Mouse (Mus musculus) MEL (cell line): ENCODE results near the gene Synpo2. TPM values are rescaled to one million over a fixed set of nuclear protein-coding genes. Genes with fewer than 3 reads are reported as not detected.

Experiments
- DNase-seq: peaks from one replicate; pipeline ENCODE4 v3.0.0; 2011; ENCODE audit warnings: low read depth, low spot score
- H3K27ac ChIP-seq: 2 replicates; pipeline ENCODE4 v1.5.1; 2012; ENCODE audit warnings: low read depth, mild to moderate bottlenecking, control low read depth, low read length, moderate library complexity; ENCODE audit not compliant: control insufficient read depth
- H3K27me3 ChIP-seq, 2 experiments: fragments of 150-350 bp in 1 of 2; sonication (generic) in 1 of 2; 2 replicates each; pipeline ENCODE4 v1.6.1; 2012; ENCODE audit warnings: low read length in 2 of 2, mild to moderate bottlenecking in 2 of 2, improper control_type of control experiment in 1 of 2, moderate library complexity in 1 of 2; ENCODE audit not compliant: insufficient read depth in 2 of 2, control insufficient read depth in 1 of 2
- H3K36me3 ChIP-seq, 2 experiments: 2 replicates each; pipeline ENCODE4 v1.6.1; 2012 to 2014; ENCODE audit warnings: low read length in 2 of 2, improper control_type of control experiment in 1 of 2, inconsistent platforms in 1 of 2, mild to moderate bottlenecking in 1 of 2; ENCODE audit not compliant: insufficient read depth in 2 of 2, control insufficient read depth in 1 of 2
- H3K4me1 ChIP-seq, 2 experiments: fragments of 150-350 bp in 1 of 2; sonication (generic) in 1 of 2; 2 replicates each; pipeline ENCODE4 v1.6.1; 2012; ENCODE audit warnings: low read length in 2 of 2, improper control_type of control experiment in 1 of 2, mild to moderate bottlenecking in 1 of 2; ENCODE audit not compliant: insufficient read depth in 2 of 2, control insufficient read depth in 1 of 2
- H3K4me3 ChIP-seq, 2 experiments: fragments of 150-350 bp in 1 of 2; sonication (generic) in 1 of 2; 2 replicates each; pipeline ENCODE4 v1.5.1; 2012; ENCODE audit warnings: low read depth in 2 of 2, low read length in 2 of 2, mild to moderate bottlenecking in 2 of 2, moderate library complexity in 2 of 2, control low read depth in 1 of 2, improper control_type of control experiment in 1 of 2; ENCODE audit not compliant: control insufficient read depth in 1 of 2, insufficient read depth in 1 of 2
- H3K79me2 ChIP-seq: 2 replicates; pipeline ENCODE4 v1.6.1; 2012; ENCODE audit warnings: mild to moderate bottlenecking, low read length, moderate library complexity; ENCODE audit not compliant: control insufficient read depth, poor library complexity, insufficient read depth
- H3K9ac ChIP-seq: 2 replicates; pipeline ENCODE4 v1.6.1; 2012; ENCODE audit warnings: low read depth, mild to moderate bottlenecking, control low read depth, low read length, moderate library complexity; ENCODE audit not compliant: control insufficient read depth, poor library complexity, severe bottlenecking
- H3K9me3 ChIP-seq: fragments of 150-350 bp; sonication (generic); replicated peaks from 2 replicates; pipeline ENCODE4 v1.6.1; 2012; ENCODE audit warnings: mild to moderate bottlenecking, low read length, improper control_type of control experiment, moderate library complexity; ENCODE audit not compliant: insufficient read depth
- BHLHE40 ChIP-seq: IDR thresholded peaks from 2 replicates; pipeline ENCODE4 v1.6.1; 2012; ENCODE audit warnings: low read depth, mild to moderate bottlenecking, inconsistent platforms, low read length, improper control_type of control experiment, borderline replicate concordance
- CHD1 ChIP-seq: IDR thresholded peaks from 2 replicates; pipeline ENCODE4 v1.6.1; 2012; ENCODE audit warnings: low read depth, mild to moderate bottlenecking, inconsistent platforms, low read length, improper control_type of control experiment
- CHD2 ChIP-seq: IDR thresholded peaks from 2 replicates; pipeline ENCODE4 v1.6.1; 2011; ENCODE audit warnings: low read length, improper control_type of control experiment
- CTCF ChIP-seq, 3 experiments: IDR thresholded peaks in 2 of 3; conservative IDR thresholded peaks in 1 of 3; 2 replicates each; pipeline ENCODE4 v1.5.1; 2011 to 2012; ENCODE audit warnings: low read length in 3 of 3, low read depth in 2 of 3, mild to moderate bottlenecking in 2 of 3, improper control_type of control experiment in 1 of 3, inconsistent platforms in 1 of 3, mixed read lengths in 1 of 3, moderate library complexity in 1 of 3; ENCODE audit not compliant: control insufficient read depth in 1 of 3, insufficient read depth in 1 of 3, poor library complexity in 1 of 3, severe bottlenecking in 1 of 3
- E2F4 ChIP-seq: IDR thresholded peaks from 2 replicates; pipeline ENCODE4 v1.6.1; 2011; ENCODE audit warnings: low read depth, low read length, improper control_type of control experiment, borderline replicate concordance
- ELF1 ChIP-seq: IDR thresholded peaks from 2 replicates; pipeline ENCODE4 v1.6.1; 2014; ENCODE audit warnings: low read depth, mild to moderate bottlenecking, inconsistent platforms, low read length, improper control_type of control experiment, moderate library complexity
- GABPA ChIP-seq: IDR thresholded peaks from 2 replicates; pipeline ENCODE4 v1.6.1; 2012; ENCODE audit warnings: low read depth, mild to moderate bottlenecking, inconsistent platforms, low read length, improper control_type of control experiment, moderate library complexity
- GATA1 ChIP-seq: IDR thresholded peaks from 2 replicates; pipeline ENCODE4 v1.6.1; 2011; ENCODE audit warnings: low read depth, low read length, improper control_type of control experiment
- HCFC1 ChIP-seq: IDR thresholded peaks from 2 replicates; pipeline ENCODE4 v1.6.1; 2012; ENCODE audit warnings: low read depth, mild to moderate bottlenecking, inconsistent platforms, low read length, improper control_type of control experiment, moderate library complexity
- JUND ChIP-seq: IDR thresholded peaks from 2 replicates; pipeline ENCODE4 v1.6.1; 2011; ENCODE audit warnings: low read depth, mild to moderate bottlenecking, improper control_type of control experiment, low read length
- MEF2A ChIP-seq: IDR thresholded peaks from 2 replicates; pipeline ENCODE4 v1.6.1; 2014; ENCODE audit warnings: low read depth, mild to moderate bottlenecking, inconsistent platforms, low read length, improper control_type of control experiment; ENCODE audit not compliant: poor library complexity, insufficient replicate concordance, severe bottlenecking; ENCODE audit errors: extremely low read depth
- NRF1 ChIP-seq: IDR thresholded peaks from 2 replicates; pipeline ENCODE4 v1.6.1; 2014; ENCODE audit warnings: low read depth, mild to moderate bottlenecking, inconsistent platforms, low read length, improper control_type of control experiment, moderate library complexity; ENCODE audit not compliant: poor library complexity, insufficient read depth, severe bottlenecking
- POLR2A ChIP-seq, 2 experiments: IDR thresholded peaks; 2 replicates each; pipeline ENCODE4 v1.6.1; 2011 to 2012; ENCODE audit warnings: low read length in 2 of 2, mild to moderate bottlenecking in 2 of 2, control low read depth in 1 of 2, improper control_type of control experiment in 1 of 2, low read depth in 1 of 2, moderate library complexity in 1 of 2; ENCODE audit not compliant: control insufficient read depth in 1 of 2, insufficient read depth in 1 of 2, poor library complexity in 1 of 2
- POLR2AphosphoS2 ChIP-seq: IDR thresholded peaks from 2 replicates; pipeline ENCODE4 v1.6.1; 2011; ENCODE audit warnings: low read length, improper control_type of control experiment
- SMC3 ChIP-seq: IDR thresholded peaks from 2 replicates; pipeline ENCODE4 v1.6.1; 2011; ENCODE audit warnings: low read depth, low read length, improper control_type of control experiment
- TCF12 ChIP-seq: IDR thresholded peaks from 2 replicates; pipeline ENCODE4 v1.6.1; 2014; ENCODE audit warnings: low read depth, mild to moderate bottlenecking, inconsistent platforms, low read length, improper control_type of control experiment, moderate library complexity
- UBTF ChIP-seq: IDR thresholded peaks from 2 replicates; pipeline ENCODE4 v1.6.1; 2012; ENCODE audit warnings: low read depth, mild to moderate bottlenecking, inconsistent platforms, low read length, improper control_type of control experiment, moderate library complexity, borderline replicate concordance; ENCODE audit not compliant: insufficient read depth
- USF2 ChIP-seq, 2 experiments: IDR thresholded peaks; 2 replicates each; pipeline ENCODE4 v1.6.1; 2011 to 2012; ENCODE audit warnings: improper control_type of control experiment in 2 of 2, low read length in 2 of 2, borderline replicate concordance in 1 of 2, inconsistent platforms in 1 of 2, low read depth in 1 of 2, mild to moderate bottlenecking in 1 of 2; ENCODE audit not compliant: insufficient read depth in 1 of 2
- ZKSCAN1 ChIP-seq: IDR thresholded peaks from 2 replicates; pipeline ENCODE4 v1.6.1; 2012; ENCODE audit warnings: low read depth, mild to moderate bottlenecking, inconsistent platforms, low read length, improper control_type of control experiment, moderate library complexity
- ZMIZ1 ChIP-seq: IDR thresholded peaks from 2 replicates; pipeline ENCODE4 v1.6.1; 2012; ENCODE audit warnings: low read depth, mild to moderate bottlenecking, inconsistent platforms, low read length, improper control_type of control experiment, moderate library complexity
- polyA plus RNA-seq, 2 experiments: library from polyadenylated mRNA; stranded (reverse) in 1 of 2; unstranded in 1 of 2; fragments of >175 nt in 1 of 2; fragments of >200 nt in 1 of 2; gene quantifications; 2 replicates each; pipeline versions ENCODE4 v1.2.1 to v1.2.4; 2012; ENCODE audit warnings: low replicate concordance in 2 of 2, low read depth in 1 of 2; ENCODE audit not compliant: insufficient read length in 2 of 2, insufficient read depth in 1 of 2, missing spikeins in 1 of 2
- total RNA-seq: library from RNA; depleted of rRNA; stranded (reverse); fragments of 300-350 nt; gene quantifications from 2 replicates; pipeline ENCODE4 v1.2.3, GENCODE M21; 2012

Synpo2 gene
- total and polyA plus RNA-seq, 3 experiments = 0.04 TPM; not detected in 2

- Histone ChIP-seq H3K9ac (no peak overlapping the region), H3K27ac (no peak overlapping the region), H3K4me3 (no peak overlapping the region), H3K36me3 (no peaks in the 10 kb centered on the region), H3K79me2 (no peaks in the 10 kb centered on the region), H3K27me3 (peaks cover 0 to 1% of the 10 kb centered on the region in 2 experiments; a peak in 1 of 4 replicates), H3K4me1 (no peaks in the 10 kb centered on the region), H3K9me3 (no peaks in the 10 kb centered on the region)
- TF ChIP-seq CTCF (IDR thresholded peaks at IDR 0.05 in 2 of 3, conservative IDR thresholded peaks at IDR 0.05 in 1 of 3; ENCODE audit: control insufficient read depth in 1 of 3, insufficient read depth in 1 of 3, low read depth in 2 of 3, low read length in 3 of 3, poor library complexity in 1 of 3, severe bottlenecking in 1 of 3) (no peak), ELF1 (no peak), CHD2 (no peak), ZKSCAN1 (no peak), HCFC1 (no peak), MEF2A (no peak), ZMIZ1 (no peak), GABPA (no peak), POLR2AphosphoS2 (no peak)
- DNase-seq = no peak
Observed at GRCm38 (mm10) chr3:123053192-123053938, 182.6 kb downstream of the Synpo2 start.

GRCm38 (mm10) chr3:123042308-123042707 is 193.6 kb downstream of the Synpo2 start:
- TF ChIP-seq POLR2A (IDR thresholded peaks at IDR 0.05; ENCODE audit: control insufficient read depth in 1 of 2, insufficient read depth in 1 of 2, low read depth in 1 of 2, low read length in 2 of 2, poor library complexity in 1 of 2) = no peak
- no peak for TF ChIP-seq ZMIZ1
- TF ChIP-seq CHD1 = no peak
- no peak for TF ChIP-seq NRF1
- TF ChIP-seq, all 39 proteins: peak for 0
- H3K4me3 ChIP-seq = no peak overlapping the region
- H3K79me2 ChIP-seq = no peaks in the 10 kb centered on the region

GRCm38 (mm10) chr3:123034752-123035151 is 201.2 kb downstream of the Synpo2 start, which contains the start of gene Myoz2:
Gene Myoz2 (minus strand): TSS chr3:123035015.
- H3K9me3 ChIP-seq = no peaks in the 10 kb centered on the region
- TF ChIP-seq SMC3 (no peak), UBTF (no peak), ELF1 (no peak), E2F4 (no peak), MEF2A (no peak), TCF12 (no peak), USF2 (IDR thresholded peaks at IDR 0.05; ENCODE audit: borderline replicate concordance in 1 of 2, insufficient read depth in 1 of 2, low read depth in 1 of 2, low read length in 2 of 2) (no peak), GATA1 (no peak), JUND (no peak), CHD1 (no peak), ZKSCAN1 (no peak), CHD2 (no peak), BHLHE40 (no peak)
- no peak within 1 kb of the TSS for H3K4me3 ChIP-seq
- no peak within 1 kb of the TSS for H3K9ac ChIP-seq
- no peaks in the 10 kb centered on the region for H3K4me1 ChIP-seq
- H3K27ac ChIP-seq = no peak within 1 kb of the TSS
- no peak for DNase-seq
- H3K27me3 ChIP-seq = peaks cover 0 to 5% of the 10 kb centered on the region in 2 experiments; a peak in 3 of 4 replicates
- no peaks in the 10 kb centered on the region for H3K79me2 ChIP-seq
- no peaks in the 10 kb centered on the region for H3K36me3 ChIP-seq

More at GRCm38 (mm10) chr3:123042308-123042707, 193.6 kb downstream of the Synpo2 start:
- Histone ChIP-seq H3K9me3 (no peaks in the 10 kb centered on the region), H3K4me1 (no peaks in the 10 kb centered on the region), H3K9ac (no peak overlapping the region), H3K36me3 (no peaks in the 10 kb centered on the region), H3K27me3 (peaks cover 0 to 6% of the 10 kb centered on the region in 2 experiments; a peak in 3 of 4 replicates), H3K27ac (no peak overlapping the region)
- no peak for DNase-seq
